ENCODE assay signal across 8 mouse cellular contexts in the genomic region with DNA sequence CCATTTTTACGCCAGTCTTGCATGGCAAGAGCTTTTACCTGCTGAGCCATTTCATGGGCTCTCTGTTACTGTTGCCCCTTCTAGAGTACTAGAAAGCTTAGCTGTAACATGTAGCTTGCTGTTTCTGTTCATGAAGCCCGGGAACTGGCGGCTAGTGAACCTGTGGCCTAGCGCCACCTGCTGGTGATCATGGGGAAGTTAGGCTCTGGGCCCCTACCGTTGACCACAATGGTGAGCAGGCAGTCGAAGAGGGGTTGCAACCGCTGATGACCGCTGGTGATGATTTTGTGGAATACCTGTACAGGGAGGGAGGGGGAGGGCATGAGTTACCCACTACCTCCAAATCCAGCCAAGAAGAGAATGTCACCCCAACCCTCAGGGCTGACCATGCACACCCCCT. TPM values are rescaled to one million over a fixed set of nuclear protein-coding genes. Genes with fewer than 3 reads are reported as not detected.
DNase-seq lines count a peak whose midpoint lies in the region; ATAC-seq lines count a peak whose summit lies in the region.

No protein-coding gene starts in this region.

- H3K4me3 ChIP-seq in intestine, embryonic 14.5 days (ENCODE audit: low read depth, low read length): no peak overlapping the region
- no peak overlapping the region for H3K4me3 ChIP-seq in intestine, embryonic 16.5 days (ENCODE audit: low read length)
- H3K4me3 ChIP-seq in heart, embryonic 11.5 days (ENCODE audit: low read depth, low read length): no peak overlapping the region

- peak; percentile 88 for DNase-seq in intestine, embryonic 14.5 days (ENCODE audit: low spot score)
- DNase-seq in adrenal gland, postnatal 14 days: peak; percentile 83
- DNase-seq in embryo, embryonic 11.5 days (ENCODE audit: low read depth, low spot score): peak; percentile 73
- DNase-seq in layer of hippocampus, postnatal 10 days (ENCODE audit: low spot score in 2 of 2): peak; percentile 72 to 82
- peak; percentile 59 for DNase-seq in right cerebral cortex, postnatal 25 days

- no peaks in the 10 kb centered on the region for H3K36me3 ChIP-seq in intestine, embryonic 14.5 days (ENCODE audit: control insufficient read depth, insufficient read depth, low read length)
- no peaks in the 10 kb centered on the region for H3K36me3 ChIP-seq in intestine, embryonic 16.5 days (ENCODE audit: control insufficient read depth, insufficient read depth, low read length)
- no peaks in the 10 kb centered on the region for H3K36me3 ChIP-seq in heart, embryonic 11.5 days (ENCODE audit: control insufficient read depth, insufficient read depth, low read length)

- 10% methylated on average over 8 of the region's 8 CpGs for WGBS in intestine, embryonic 14.5 days
- 8% methylated on average over 8 of the region's 8 CpGs for WGBS in intestine, embryonic 16.5 days
- 9% methylated on average over 8 of the region's 8 CpGs for WGBS in heart, embryonic 11.5 days (ENCODE audit: insufficient replicate concordance)

- no peaks in the 10 kb centered on the region for H3K27me3 ChIP-seq in intestine, embryonic 14.5 days (replicated peaks; ENCODE audit: control insufficient read depth, insufficient read depth, low read length)
- peaks cover 3% of the 10 kb centered on the region; the same call in 1 of the 2 replicates for H3K27me3 ChIP-seq in intestine, embryonic 16.5 days (replicated peaks; ENCODE audit: control insufficient read depth, insufficient read depth, low read length)
- H3K27me3 ChIP-seq in heart, embryonic 11.5 days (ENCODE audit: control insufficient read depth, insufficient read depth, low read length): peaks cover 23% of the 10 kb centered on the region

- no peaks in the 10 kb centered on the region for H3K9me3 ChIP-seq in intestine, embryonic 14.5 days (ENCODE audit: control insufficient read depth, low read length)
- H3K9me3 ChIP-seq in intestine, embryonic 16.5 days (ENCODE audit: control insufficient read depth, low read length): no peaks in the 10 kb centered on the region
- H3K9me3 ChIP-seq in heart, embryonic 11.5 days (replicated peaks; ENCODE audit: control insufficient read depth, low read length): no peaks in the 10 kb centered on the region

- ATAC-seq in intestine, embryonic 14.5 days (replicated peaks; ENCODE audit: low FRiP score, low TSS enrichment, low read depth): peak; percentile 16; the same call in 1 of the 2 replicates
- no peak for ATAC-seq in intestine, embryonic 16.5 days
- ATAC-seq in heart, embryonic 11.5 days (replicated peaks; ENCODE audit: insufficient number of reproducible peaks, low FRiP score, low TSS enrichment): 0 out of 2 replicates have a peak, but pooled peaks have one; percentile 19
- ATAC-seq in megakaryocyte progenitor cell, adult 5-6 weeks (replicated peaks; ENCODE audit: poor library complexity): peak; percentile 86

- no peak overlapping the region for H3K9ac ChIP-seq in intestine, embryonic 14.5 days (ENCODE audit: low read length)
- H3K9ac ChIP-seq in intestine, embryonic 16.5 days (ENCODE audit: low read depth, low read length): no peak overlapping the region
- H3K9ac ChIP-seq in heart, embryonic 11.5 days (ENCODE audit: low read depth, low read length): no peak overlapping the region

- H3K4me1 ChIP-seq in intestine, embryonic 14.5 days (replicated peaks; ENCODE audit: control insufficient read depth, insufficient read depth, low read length): peaks cover 8% of the 10 kb centered on the region; the same call in 1 of the 2 replicates
- peaks cover 9% of the 10 kb centered on the region for H3K4me1 ChIP-seq in intestine, embryonic 16.5 days (ENCODE audit: control insufficient read depth, insufficient read depth, low read length)
- no peaks in the 10 kb centered on the region; the same call in 1 of the 2 replicates for H3K4me1 ChIP-seq in heart, embryonic 11.5 days (ENCODE audit: control insufficient read depth, insufficient read depth, low read length)

- no peak overlapping the region for H3K27ac ChIP-seq in intestine, embryonic 14.5 days (ENCODE audit: low read depth)
- H3K27ac ChIP-seq in intestine, embryonic 16.5 days (ENCODE audit: low read length): no peak overlapping the region
- H3K27ac ChIP-seq in heart, embryonic 11.5 days (ENCODE audit: low read depth, low read length): no peak overlapping the region

- no peak overlapping the region for H3K4me2 ChIP-seq in intestine, embryonic 14.5 days (ENCODE audit: low read length)
- H3K4me2 ChIP-seq in intestine, embryonic 16.5 days (ENCODE audit: low read depth, low read length): no peak overlapping the region
- no peak overlapping the region for H3K4me2 ChIP-seq in heart, embryonic 11.5 days

RNA-seq across cellular contexts. Expression of gene Hid1, which starts 13.4 kb away (rescaled TPM):
- polyA plus RNA-seq in intestine, embryonic 14.5 days (2014; fragmentation: Nextera tagmentation; extraction: Ambion mirVana): 11.5 and 14.4 TPM in 2 replicates
- 20.5 and 22.0 TPM in 2 replicates for polyA plus RNA-seq in intestine, embryonic 16.5 days (2015; fragmentation: Nextera tagmentation; extraction: Ambion mirVana)
- 20.3 and 27.4 TPM in 2 replicates for total RNA-seq in adrenal gland, postnatal 14 days (2021)
- polyA plus RNA-seq in heart, embryonic 11.5 days (2014; fragmentation: Nextera tagmentation; extraction: Ambion mirVana): 6.2 and 7.8 TPM in 2 replicates
- 10 to 100 TPM; 78.0 to 79.3 TPM for total RNA-seq in layer of hippocampus, postnatal 10 days (2021)
- 0.52 and 0.81 TPM in 2 replicates for total RNA-seq in megakaryocyte progenitor cell, adult 5-6 weeks (2015)
- total RNA-seq in megakaryocyte progenitor cell, adult 5-6 weeks (2017): 0.10 TPM in 1 of 2 replicates, not detected in the other

RNA-seq across cellular contexts. Expression of gene Otop3, which starts 19.7 kb away (rescaled TPM):
- 0.36 and 0.65 TPM in 2 replicates for polyA plus RNA-seq in intestine, embryonic 14.5 days (2014; fragmentation: Nextera tagmentation; extraction: Ambion mirVana)
- 1.5 and 2.1 TPM in 2 replicates for polyA plus RNA-seq in intestine, embryonic 16.5 days (2015; fragmentation: Nextera tagmentation; extraction: Ambion mirVana)
- not detected in 2 replicates for total RNA-seq in adrenal gland, postnatal 14 days (2021)
- not detected in 2 replicates for polyA plus RNA-seq in heart, embryonic 11.5 days (2014; fragmentation: Nextera tagmentation; extraction: Ambion mirVana)
- total RNA-seq in layer of hippocampus, postnatal 10 days (2021): under 1 TPM; 0.45 to 0.53 TPM
- not detected in 2 replicates for total RNA-seq in megakaryocyte progenitor cell, adult 5-6 weeks (2015)
- not detected in 2 replicates for total RNA-seq in megakaryocyte progenitor cell, adult 5-6 weeks (2017)

RNA-seq across cellular contexts. Expression of gene Cdr2l, which starts 27.5 kb away (rescaled TPM):
- 10.6 and 11.6 TPM in 2 replicates for polyA plus RNA-seq in intestine, embryonic 14.5 days (2014; fragmentation: Nextera tagmentation; extraction: Ambion mirVana)
- 4.6 and 5.1 TPM in 2 replicates for polyA plus RNA-seq in intestine, embryonic 16.5 days (2015; fragmentation: Nextera tagmentation; extraction: Ambion mirVana)
- 61.5 and 66.2 TPM in 2 replicates for total RNA-seq in adrenal gland, postnatal 14 days (2021)
- polyA plus RNA-seq in heart, embryonic 11.5 days (2014; fragmentation: Nextera tagmentation; extraction: Ambion mirVana): 6.2 and 7.8 TPM in 2 replicates
- 10 to 100 TPM; 18.4 to 19.1 TPM for total RNA-seq in layer of hippocampus, postnatal 10 days (2021)
- total RNA-seq in megakaryocyte progenitor cell, adult 5-6 weeks (2015): 0.20 and 0.42 TPM in 2 replicates
- total RNA-seq in megakaryocyte progenitor cell, adult 5-6 weeks (2017): 0.08 and 0.34 TPM in 2 replicates

RNA-seq across cellular contexts. Expression of gene Ush1g, which starts 32.3 kb away (rescaled TPM):
- 0.14 TPM in 1 of 2 replicates, not detected in the other for polyA plus RNA-seq in intestine, embryonic 14.5 days (2014; fragmentation: Nextera tagmentation; extraction: Ambion mirVana)
- polyA plus RNA-seq in intestine, embryonic 16.5 days (2015; fragmentation: Nextera tagmentation; extraction: Ambion mirVana): 0.06 and 0.11 TPM in 2 replicates
- total RNA-seq in adrenal gland, postnatal 14 days (2021): 0.33 and 0.38 TPM in 2 replicates
- 0.06 and 0.17 TPM in 2 replicates for polyA plus RNA-seq in heart, embryonic 11.5 days (2014; fragmentation: Nextera tagmentation; extraction: Ambion mirVana)
- total RNA-seq in layer of hippocampus, postnatal 10 days (2021): under 1 TPM; 0.14 to 0.16 TPM
- total RNA-seq in megakaryocyte progenitor cell, adult 5-6 weeks (2015): not detected in 2 replicates
- not detected in 2 replicates for total RNA-seq in megakaryocyte progenitor cell, adult 5-6 weeks (2017)

RNA-seq across cellular contexts. Expression of gene Otop2, which starts 47.2 kb away (rescaled TPM):
- not detected in 2 replicates for polyA plus RNA-seq in intestine, embryonic 14.5 days (2014; fragmentation: Nextera tagmentation; extraction: Ambion mirVana)
- 0.11 TPM in 1 of 2 replicates, not detected in the other for polyA plus RNA-seq in intestine, embryonic 16.5 days (2015; fragmentation: Nextera tagmentation; extraction: Ambion mirVana)
- not detected in 2 replicates for total RNA-seq in adrenal gland, postnatal 14 days (2021)
- polyA plus RNA-seq in heart, embryonic 11.5 days (2014; fragmentation: Nextera tagmentation; extraction: Ambion mirVana): not detected in 2 replicates
- total RNA-seq in layer of hippocampus, postnatal 10 days (2021): not detected
- total RNA-seq in megakaryocyte progenitor cell, adult 5-6 weeks (2015): not detected in 2 replicates
- not detected in 2 replicates for total RNA-seq in megakaryocyte progenitor cell, adult 5-6 weeks (2017)

Comparison
In these comparisons a context has a peak if more than half of its experiments do, and no peak if none do; other contexts are left out.
1. RNA of gene Hid1, which starts 13.4 kb away (total RNA-seq): 78.0 to 79.3 TPM in layer of hippocampus, postnatal 10 days and 20.3 to 27.4 TPM in adrenal gland, postnatal 14 days; 0.10 to 0.81 TPM in megakaryocyte progenitor cell, adult 5-6 weeks; every median in the first group is over 10 times any median in the second.
2. RNA of gene Cdr2l, which starts 27.5 kb away (total RNA-seq): 61.5 to 66.2 TPM in adrenal gland, postnatal 14 days and 18.4 to 19.1 TPM in layer of hippocampus, postnatal 10 days; 0.08 to 0.42 TPM in megakaryocyte progenitor cell, adult 5-6 weeks; every median in the first group is over 10 times any median in the second.
3. Peak in every context shown above with its lines, with median percentiles within 50 percentile points of each other: DNase-seq.